Mouse (Mus musculus) left cerebral cortex, adult 2 months (tissue): Measurements from ENCODE around the gene Tmem43. TPM values are rescaled to one million over a fixed set of nuclear protein-coding genes. Genes with fewer than 3 reads are reported as not detected.

Experiments
- DNase-seq, 2 experiments: peaks; one replicate each; pipeline ENCODE4 v3.0.0; 2021 to 2022; ENCODE audit warnings: low spot score in 2 of 2, mixed read lengths in 1 of 2; ENCODE audit errors: extremely low spot score in 1 of 2
- H3K27ac ChIP-seq: fragments of 200-600 bp; 2 replicates; pipeline ENCODE4 v1.8.1; 2022
- H3K4me3 ChIP-seq: fragments of 200-600 bp; 2 replicates; pipeline ENCODE4 v1.8.1; 2022
- CTCF ChIP-seq: fragments of 200-600 bp; IDR thresholded peaks from 2 replicates; pipeline ENCODE4 v1.8.1; 2022; ENCODE audit warnings: antibody characterized with exemption, mild to moderate bottlenecking, moderate library complexity
- intact Hi-C: fragments of 180-260 bp; cut with DNase I; formaldehyde crosslinking; loops from one replicate; pipeline ENCODE4 v1.15.1; 2025
- total RNA-seq, 2 experiments: library from RNA; stranded (reverse); gene quantifications; 2 replicates each; pipeline ENCODE4 v1.2.3; 2021

Gene Tmem43
- total RNA-seq, 2 experiments from 2014 or later: 29.3 to 30.0 TPM

DNA sequence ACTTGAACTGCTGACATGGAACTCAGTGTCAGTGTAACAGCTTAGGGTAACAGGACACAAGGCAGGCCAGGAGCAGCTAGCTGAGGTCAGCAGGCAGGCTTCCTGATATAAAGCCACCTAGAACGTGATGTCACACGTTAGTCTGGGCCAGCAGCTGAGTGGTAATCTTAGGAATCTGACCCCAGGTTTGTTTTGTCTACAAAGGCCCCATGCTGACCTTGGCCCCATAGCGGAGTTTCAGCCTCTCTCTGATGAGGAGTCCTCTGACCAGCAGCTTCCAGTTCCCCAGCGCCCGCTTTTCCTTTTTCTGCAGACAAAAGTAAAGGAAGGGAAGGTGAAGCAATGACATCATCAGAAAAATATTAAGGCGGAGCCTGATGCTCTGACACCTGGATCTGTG is 17.5 kb downstream of the Tmem43 start:
- TF ChIP-seq CTCF: no peak
- intact Hi-C loops: no loop called here
- H3K4me3 ChIP-seq: no peak overlapping the region
- DNase-seq: no peak
- H3K27ac ChIP-seq: no peak overlapping the region; the same call in 1 of the 2 replicates

DNA sequence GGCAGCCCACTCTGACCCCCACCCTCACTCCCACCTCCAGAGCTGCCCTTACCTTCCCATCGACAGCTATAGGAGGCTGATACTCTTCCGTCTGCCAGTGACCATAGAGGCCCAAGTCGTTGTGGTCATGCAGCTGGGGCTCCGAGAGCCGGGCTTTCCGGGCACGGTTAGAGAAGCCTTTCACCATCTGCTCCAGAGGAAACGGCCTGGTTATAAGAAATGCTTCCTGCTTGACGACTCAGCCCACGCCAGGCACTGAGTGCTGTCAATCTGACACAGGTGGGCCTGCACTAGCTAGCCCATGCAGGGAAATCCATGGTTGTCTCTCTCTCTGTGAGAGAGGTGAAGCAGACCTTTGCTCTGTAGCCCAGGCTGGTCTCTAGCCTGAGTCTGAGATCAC is 19.6 kb downstream of the Tmem43 start:
- H3K4me3 ChIP-seq: no peak overlapping the region
- no peak for TF ChIP-seq CTCF
- no peak for DNase-seq
- no peak overlapping the region for H3K27ac ChIP-seq
- intact Hi-C loops: no loop called here

DNA sequence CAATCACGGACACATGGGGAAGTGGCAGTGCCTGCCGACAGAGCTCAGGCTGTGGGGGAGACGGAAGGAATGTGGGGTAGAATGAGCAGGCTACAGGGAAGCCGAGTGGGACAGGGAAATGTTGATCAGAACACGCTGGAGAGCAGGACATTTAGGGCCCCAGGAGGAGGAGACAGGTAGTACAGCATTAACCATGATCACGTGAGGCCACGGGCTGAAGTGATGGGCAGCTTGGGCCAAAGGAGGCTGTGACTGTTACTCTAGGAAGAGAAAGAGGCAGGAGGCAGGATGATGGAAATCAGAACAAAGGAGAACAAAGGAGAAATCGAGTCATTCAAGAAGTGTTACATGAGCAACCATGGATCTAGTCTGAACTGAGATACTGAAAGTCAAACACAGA is 21.0 kb downstream of the Tmem43 start:
- H3K27ac ChIP-seq: no peak overlapping the region
- H3K4me3 ChIP-seq: no peak overlapping the region
- intact Hi-C loops: no loop called here
- DNase-seq: no peak
- TF ChIP-seq CTCF: no peak

DNA sequence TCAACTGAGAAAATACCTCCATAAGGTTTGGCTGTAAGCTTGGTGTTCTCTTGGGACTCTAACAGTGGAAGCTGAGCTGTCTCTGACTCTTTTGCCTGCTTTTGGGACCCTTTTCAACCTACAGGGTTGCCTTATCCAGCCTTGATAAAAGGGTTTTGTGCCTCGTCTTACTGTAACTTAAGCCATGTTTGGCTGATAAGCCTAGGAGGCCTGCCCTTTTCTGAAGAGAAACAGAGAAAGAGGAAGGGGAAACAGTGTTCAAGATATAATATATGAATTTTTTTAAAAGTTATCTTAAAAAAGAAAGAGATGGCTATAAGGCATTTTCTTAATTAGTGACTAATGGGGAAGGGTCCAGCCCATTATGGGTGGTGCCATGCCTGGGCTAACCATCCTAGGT is 29.8 kb downstream of the Tmem43 start:
- TF ChIP-seq CTCF: no peak
- intact Hi-C loops: no loop called here
- no peak overlapping the region for H3K27ac ChIP-seq
- no peak overlapping the region for H3K4me3 ChIP-seq
- DNase-seq: no peak

DNA sequence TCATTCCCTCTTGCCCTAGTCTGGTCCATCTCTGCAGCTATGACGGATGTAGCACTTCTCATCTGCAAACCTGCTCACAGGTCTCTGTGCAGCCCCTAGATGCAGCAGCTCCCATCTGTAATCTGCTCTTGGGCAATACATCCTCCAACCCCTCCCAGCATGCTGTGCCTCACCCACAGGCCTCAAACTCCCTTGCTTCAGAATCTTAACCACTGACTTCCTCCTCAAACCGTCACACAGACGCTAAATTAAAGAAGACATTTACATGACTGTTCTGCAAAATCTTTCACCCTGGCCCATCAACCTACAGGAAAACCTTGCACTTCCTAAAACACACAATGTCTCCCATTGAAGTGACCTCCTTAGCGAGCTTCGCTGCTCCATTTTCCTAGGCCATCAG is 32.5 kb downstream of the Tmem43 start:
- TF ChIP-seq CTCF: no peak
- no peak overlapping the region for H3K27ac ChIP-seq
- no peak for DNase-seq
- intact Hi-C loops: loop anchor here (5.0 kb wide), 1 partner anchor 219 kb away; no protein-coding TSS in a partner anchor
- H3K4me3 ChIP-seq: no peak overlapping the region

DNA sequence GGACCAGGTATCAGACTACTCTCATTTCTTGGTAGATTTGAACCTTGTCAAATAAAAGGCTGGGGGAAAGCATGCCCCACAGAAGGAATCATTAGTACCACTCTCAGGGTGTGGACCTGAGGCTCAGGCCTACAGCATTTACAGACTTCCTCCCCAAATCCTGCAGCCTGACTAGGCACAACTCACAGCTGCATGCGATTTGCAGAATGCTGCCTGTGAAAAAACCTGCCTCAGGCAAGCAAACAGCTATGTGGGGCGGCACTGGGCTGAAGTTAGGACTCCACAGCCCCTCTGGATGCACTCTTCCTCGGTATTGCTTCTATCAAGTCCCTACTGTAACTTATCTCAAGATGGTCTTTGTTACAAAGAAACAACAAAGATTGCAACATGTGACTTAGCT is 34.5 kb downstream of the Tmem43 start:
- Histone ChIP-seq H3K27ac (no peak overlapping the region), H3K4me3 (no peak overlapping the region)
- TF ChIP-seq CTCF: no peak
- DNase-seq: no peak
- intact Hi-C loops: loop anchor here (5.0 kb wide), 1 partner anchor 221 kb away; no protein-coding TSS in a partner anchor

DNA sequence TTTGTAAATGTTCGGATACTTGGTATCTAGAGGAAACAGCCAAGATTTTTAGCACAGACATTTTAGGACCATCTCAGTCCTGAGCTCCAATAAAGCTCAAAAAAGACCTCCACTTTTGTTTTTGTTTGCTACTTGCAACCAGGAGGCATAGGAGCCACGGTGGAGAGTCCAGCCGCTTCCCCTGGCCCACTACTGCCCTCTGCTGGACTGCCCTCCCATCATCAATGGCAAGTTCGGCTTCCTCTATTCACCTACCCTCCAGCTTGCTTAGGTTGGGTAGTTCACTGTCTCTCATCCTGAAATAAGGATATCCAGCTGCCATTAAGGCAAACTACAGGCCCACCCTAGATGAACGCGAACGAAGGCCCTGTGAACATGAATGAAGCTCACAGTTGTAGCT is 35.8 kb downstream of the Tmem43 start:
- H3K4me3 ChIP-seq: no peak overlapping the region
- intact Hi-C loops: loop anchor here (5.0 kb wide), 1 partner anchor 222 kb away; no protein-coding TSS in a partner anchor
- peak in 1 of 2 experiments; percentile 74 for DNase-seq
- no peak overlapping the region for H3K27ac ChIP-seq
- peak; percentile 89 for TF ChIP-seq CTCF

DNA sequence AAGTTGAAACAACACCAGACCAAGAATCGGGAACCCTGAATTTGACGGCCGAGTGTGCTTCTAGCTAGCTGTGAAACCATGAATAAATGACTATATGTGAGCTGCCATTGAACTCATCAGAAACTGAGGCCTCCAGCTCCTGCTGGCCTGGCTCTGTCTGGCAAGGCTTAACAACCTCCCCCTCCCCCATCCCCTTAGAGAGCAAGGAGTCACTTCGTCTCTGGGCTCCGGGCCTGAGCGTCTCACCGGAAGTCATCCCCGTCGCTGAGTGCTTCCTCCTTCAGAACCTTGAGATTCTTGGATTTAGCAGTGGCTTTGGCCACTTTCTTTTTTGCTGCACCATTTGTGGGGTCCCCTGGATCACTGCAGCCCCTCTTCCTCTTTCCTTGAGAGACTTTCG is 36.7 kb downstream of the Tmem43 start:
- no peak for TF ChIP-seq CTCF
- no peak for DNase-seq
- intact Hi-C loops: no loop called here
- Histone ChIP-seq H3K27ac (no peak overlapping the region), H3K4me3 (no peak overlapping the region)

DNA sequence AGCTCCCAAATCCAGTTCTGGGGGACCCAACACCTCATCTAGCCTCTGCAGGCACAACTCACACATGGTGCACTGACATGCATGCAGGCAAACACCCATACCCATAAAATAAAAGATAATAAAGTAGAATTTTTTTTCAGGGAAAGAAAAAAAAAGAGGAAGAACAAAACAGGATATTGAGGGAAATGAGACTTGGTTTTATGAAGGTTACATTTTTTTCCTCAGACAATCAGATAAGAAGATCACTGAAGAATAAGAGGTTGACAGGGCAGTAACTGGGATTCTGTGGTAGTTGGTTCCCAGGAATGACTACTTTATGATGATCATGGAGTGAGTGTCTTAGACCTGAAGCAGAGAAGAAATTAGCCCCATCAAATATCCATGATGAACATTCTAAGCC is 40.6 kb downstream of the Tmem43 start:
- intact Hi-C loops: loop anchor here (2.0 kb wide), 2 partner anchors 41 to 73 kb away; partner anchors contain the start of genes Chchd4 and Tmem43

DNA sequence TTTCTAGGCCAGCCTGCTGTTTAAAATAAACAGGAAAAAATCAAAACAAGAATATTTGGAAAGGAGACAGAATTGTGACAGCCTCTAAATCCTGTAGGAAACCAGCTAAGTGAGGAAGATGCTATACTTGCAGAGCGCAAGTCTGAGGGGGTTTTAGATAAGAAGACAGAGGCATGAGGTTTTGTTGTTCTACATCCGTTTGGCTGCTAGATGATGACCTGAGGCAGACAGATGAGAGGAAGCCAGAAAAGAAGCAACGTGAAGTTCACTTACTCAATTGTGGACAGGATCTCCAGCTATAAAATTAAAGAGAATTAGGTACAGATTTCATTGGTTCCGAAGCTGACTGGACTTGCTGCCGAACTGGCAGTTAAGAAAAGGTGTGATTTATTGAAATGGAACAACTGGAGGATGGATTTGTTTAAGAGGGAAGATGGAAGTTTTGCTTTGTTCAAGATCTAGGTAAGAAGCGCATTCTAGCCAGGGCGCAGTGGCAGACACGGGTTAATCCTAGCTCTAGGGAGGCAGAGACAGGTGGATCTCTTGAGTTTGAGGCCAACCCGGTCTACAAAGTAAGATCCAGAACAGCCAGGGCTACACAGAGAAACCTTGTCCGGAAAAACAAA is 41.3 kb downstream of the Tmem43 start:
- TF ChIP-seq CTCF: no peak
- no peak for DNase-seq
- intact Hi-C loops: loop anchor here (2.0 to 5.0 kb wide), 3 partner anchors 42 to 172 kb away; partner anchors contain the start of genes Chchd4 and Tmem43
- no peak overlapping the region for H3K27ac ChIP-seq
- H3K4me3 ChIP-seq: peak overlapping the region; percentile 90

More for the DNA sequence above, 40.6 kb downstream of the Tmem43 start:
- no peak for DNase-seq
- no peak for TF ChIP-seq CTCF
- H3K27ac ChIP-seq: no peak overlapping the region
- H3K4me3 ChIP-seq: no peak overlapping the region

DNA sequence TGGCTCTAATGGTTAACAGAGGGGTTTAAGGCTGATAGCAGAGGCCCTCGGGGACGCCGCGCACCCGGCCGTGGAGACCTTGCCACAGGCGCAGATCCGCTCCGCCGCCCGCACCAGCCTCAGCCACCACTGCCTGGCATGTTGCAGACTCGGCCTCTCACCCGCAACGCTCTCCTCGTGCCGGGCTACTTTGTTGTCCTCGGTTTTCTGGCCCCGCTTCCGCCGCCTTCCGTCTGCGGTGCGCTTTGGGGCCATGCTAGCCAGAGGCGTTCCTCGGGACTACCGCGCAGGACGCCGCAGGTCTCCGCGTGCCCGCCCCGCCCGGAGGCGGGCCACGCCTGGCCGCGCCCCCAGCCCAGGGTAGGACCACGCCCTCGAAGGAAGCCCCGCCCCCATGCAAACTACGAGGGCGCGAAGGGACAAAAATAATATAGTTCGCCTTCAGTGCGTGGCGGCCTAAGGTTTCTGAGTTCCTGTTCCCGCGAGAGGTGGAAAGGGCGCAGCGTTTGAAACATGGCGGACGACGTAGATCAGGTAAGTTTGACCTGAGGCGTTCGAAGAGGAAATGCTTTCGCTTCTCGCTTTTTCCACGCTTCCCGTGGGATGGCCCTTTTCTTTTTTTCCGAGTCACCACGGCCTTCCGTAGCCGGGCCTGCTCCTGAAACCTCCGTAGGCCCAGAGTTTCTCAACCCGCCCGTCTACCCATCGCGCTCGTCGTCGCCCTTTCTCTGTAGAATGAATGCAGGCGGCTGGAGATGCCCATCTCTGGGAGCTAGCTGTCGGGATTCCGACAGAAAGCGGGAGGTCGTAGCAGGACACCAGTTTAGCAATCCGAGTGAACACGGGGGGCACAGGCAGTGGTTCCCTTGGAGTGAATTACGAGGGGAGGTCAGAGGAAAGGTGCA is 42.3 kb downstream of the Tmem43 start, which contains the start of the genes Xpc and Lsm3:
Gene Xpc (minus strand): TSS at position 344 of the 905 bp plus-strand sequence.
Gene Lsm3 (plus strand): TSS at position 384 of the 905 bp plus-strand sequence.
- TF ChIP-seq CTCF: peak; percentile 1
- intact Hi-C loops: loop anchor here (2.0 to 5.0 kb wide), 3 partner anchors 43 to 172 kb away; partner anchors contain the start of genes Chchd4 and Tmem43
- Histone ChIP-seq H3K27ac (peak within 1 kb of the TSS; percentile 77), H3K4me3 (peak within 1 kb of the TSS; percentile 90)
- peak; percentile 98 to 99 for DNase-seq
